Mouse (Mus musculus): ENCODE results near the gene Acbd4. TPM values are rescaled to one million over a fixed set of nuclear protein-coding genes. Genes with fewer than 3 reads are reported as not detected.

Acbd4 gene
- polyA plus RNA-seq, 1 experiment from 2014 or later = 56.5 TPM

DNA sequence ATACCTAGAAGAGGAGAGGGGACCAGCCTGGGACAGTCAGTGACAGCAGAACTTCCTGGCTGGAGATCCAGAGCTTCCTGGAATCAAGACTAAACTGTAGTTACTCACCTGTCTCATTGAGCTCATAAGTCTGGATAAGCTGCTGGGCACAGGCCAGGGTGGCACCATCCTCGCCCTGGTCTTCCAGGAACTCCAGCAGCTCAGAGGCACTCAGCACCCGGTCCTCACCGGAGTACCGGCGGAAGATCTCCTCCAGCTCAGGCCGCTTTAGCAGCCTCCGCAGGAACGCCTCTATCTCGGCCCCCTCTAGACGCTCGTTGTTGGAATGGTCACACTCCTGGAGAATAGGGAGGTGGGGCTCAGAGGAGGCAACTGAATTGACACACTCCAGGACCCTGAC lies 23.4 kb upstream of the Acbd4 start:
- Histone ChIP-seq H3K4me2 (ENCODE audit: low read depth, low read length) (no peak overlapping the region), H3K9ac (replicated peaks) (no peak overlapping the region), H3K4me1 (ENCODE audit: insufficient read depth) (peaks cover 9% of the 10 kb centered on the region), H3K9me3 (ENCODE audit: low read length) (no peaks in the 10 kb centered on the region), H3K27me3 (ENCODE audit: insufficient read depth, low read length) (peaks cover 12% of the 10 kb centered on the region), H3K27ac (ENCODE audit: low read depth) (no peak overlapping the region), H3K36me3 (replicated peaks; ENCODE audit: insufficient read depth, low read length) (no peaks in the 10 kb centered on the region), H3K4me3 (ENCODE audit: low read depth, low read length) (no peak overlapping the region)
- ATAC-seq = no peak
- DNase-seq = no peak
- no peak for TF ChIP-seq CTCF (IDR thresholded peaks at IDR 0.05; ENCODE audit: low read depth)
- WGBS (ENCODE audit: insufficient replicate concordance) = 91% methylated on average over 11 of the region's 11 CpGs

DNA sequence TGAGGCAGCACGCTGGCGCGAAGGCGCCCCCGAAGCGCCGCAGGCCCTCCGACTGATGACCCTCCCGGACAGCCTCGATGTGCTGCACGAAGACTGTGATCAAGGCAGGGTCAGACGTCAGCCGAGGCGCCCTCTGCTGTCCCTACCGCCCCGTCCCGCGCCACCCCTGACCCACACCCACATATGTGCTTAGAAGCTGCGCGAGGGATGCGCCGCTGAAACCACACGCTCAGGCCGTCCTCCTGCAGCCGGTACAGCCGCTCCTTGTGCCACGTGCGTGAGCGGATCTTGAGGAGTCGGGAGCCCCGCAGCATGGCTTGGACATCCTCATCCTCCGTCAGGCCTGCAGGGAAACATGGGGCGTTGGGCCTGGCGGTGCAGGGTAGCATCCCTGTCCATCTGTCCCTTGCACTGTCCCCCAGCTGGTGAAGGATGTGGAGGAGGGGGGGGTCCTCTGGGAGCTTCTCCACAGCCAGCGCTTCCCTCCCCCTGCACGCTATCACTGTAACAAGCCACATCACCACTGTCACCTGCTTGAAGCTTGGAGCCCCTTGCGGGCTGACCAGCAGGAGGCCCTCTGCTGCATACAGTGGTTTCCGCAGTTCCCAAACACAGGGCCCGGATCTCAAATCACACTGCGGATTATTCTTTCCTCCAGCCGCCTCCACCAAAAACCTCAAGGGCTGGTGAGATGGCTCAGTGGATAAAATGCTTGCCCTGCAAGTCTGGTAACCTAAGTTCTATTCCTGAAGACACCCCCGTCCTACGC lies 21.0 kb upstream of the Acbd4 start:
- Histone ChIP-seq H3K4me2 (ENCODE audit: low read depth, low read length) (peak overlapping the region; percentile 58), H3K27me3 (ENCODE audit: insufficient read depth, low read length) (peaks cover 12% of the 10 kb centered on the region), H3K9ac (replicated peaks) (0 out of 2 replicates have a peak overlapping the region, but pooled peaks have one; percentile 30), H3K27ac (ENCODE audit: low read depth) (no peak overlapping the region), H3K4me1 (ENCODE audit: insufficient read depth) (peaks cover 9% of the 10 kb centered on the region), H3K9me3 (ENCODE audit: low read length) (no peaks in the 10 kb centered on the region), H3K4me3 (ENCODE audit: low read depth, low read length) (peak overlapping the region; percentile 28), H3K36me3 (replicated peaks; ENCODE audit: insufficient read depth, low read length) (no peaks in the 10 kb centered on the region)
- DNase-seq = peak; percentile 32
- TF ChIP-seq EP300 (IDR thresholded peaks at IDR 0.05; ENCODE audit: low read depth) (no peak), CTCF (IDR thresholded peaks at IDR 0.05; ENCODE audit: low read depth) (peak; percentile 45)
- WGBS (ENCODE audit: insufficient replicate concordance) = 10% methylated on average over 39 of the region's 43 CpGs
- 0 out of 2 replicates have a peak, but pooled peaks have one; percentile 31 for ATAC-seq

DNA sequence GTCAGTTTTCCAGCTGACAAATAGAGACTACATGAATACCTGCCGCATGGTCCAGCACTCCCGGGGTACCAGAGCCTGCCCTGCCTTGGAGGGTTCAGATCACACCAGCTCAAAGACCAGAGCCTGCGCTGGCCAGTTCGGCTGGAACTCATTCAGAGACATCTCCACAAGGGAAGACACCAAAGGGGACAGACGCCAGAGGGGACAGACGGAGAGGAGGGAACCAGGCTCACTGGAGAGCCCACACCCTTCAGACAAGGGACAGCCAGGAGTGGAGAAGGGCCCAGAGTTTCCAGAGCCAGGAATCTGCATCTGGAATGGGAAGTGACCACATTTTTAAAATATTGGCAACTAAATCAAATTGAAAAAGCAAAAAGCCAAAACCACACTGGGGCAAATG lies 19.9 kb upstream of the Acbd4 start:
- DNase-seq = no peak
- no peaks in the 10 kb centered on the region for H3K9me3 ChIP-seq (ENCODE audit: low read length)
- H3K9ac ChIP-seq (replicated peaks) = no peak overlapping the region
- no peak for ATAC-seq
- TF ChIP-seq CTCF (IDR thresholded peaks at IDR 0.05; ENCODE audit: low read depth) (no peak), EP300 (IDR thresholded peaks at IDR 0.05; ENCODE audit: low read depth) (no peak)
- no peak overlapping the region for H3K4me2 ChIP-seq (ENCODE audit: low read depth, low read length)
- H3K27me3 ChIP-seq (ENCODE audit: insufficient read depth, low read length) = peaks cover 12% of the 10 kb centered on the region
- H3K4me1 ChIP-seq (ENCODE audit: insufficient read depth) = peaks cover 9% of the 10 kb centered on the region
- no peak overlapping the region for H3K27ac ChIP-seq (ENCODE audit: low read depth)
- H3K36me3 ChIP-seq (replicated peaks; ENCODE audit: insufficient read depth, low read length) = no peaks in the 10 kb centered on the region
- WGBS (ENCODE audit: insufficient replicate concordance) = 73% methylated on average over 6 of the region's 6 CpGs
- no peak overlapping the region for H3K4me3 ChIP-seq (ENCODE audit: low read depth, low read length)

DNA sequence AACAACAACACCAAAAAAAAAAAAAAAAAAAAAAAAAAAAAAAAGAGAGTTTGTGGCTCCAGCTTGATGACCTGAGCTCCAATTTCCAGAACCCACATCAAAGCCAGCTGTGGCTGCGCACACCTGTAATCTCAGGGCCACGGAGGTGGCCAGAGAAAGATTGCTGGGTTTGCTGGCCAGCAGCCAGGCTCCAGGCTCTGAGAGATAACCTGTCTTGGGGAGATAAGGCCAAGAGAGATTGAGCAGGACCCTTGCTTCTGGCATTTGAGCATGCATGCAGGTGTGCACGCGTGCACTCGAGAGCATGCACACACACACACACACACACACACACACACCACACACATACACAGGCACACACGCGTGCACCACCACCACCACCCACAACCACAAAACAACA lies 8.2 kb upstream of the Acbd4 start:
- no peaks in the 10 kb centered on the region for H3K36me3 ChIP-seq (replicated peaks; ENCODE audit: insufficient read depth, low read length)
- no peak overlapping the region for H3K9ac ChIP-seq (replicated peaks)
- peaks cover 5% of the 10 kb centered on the region; the same call in 1 of the 2 replicates for H3K4me1 ChIP-seq (ENCODE audit: insufficient read depth)
- H3K27me3 ChIP-seq (ENCODE audit: insufficient read depth, low read length) = no peaks in the 10 kb centered on the region
- DNase-seq (no peak), ATAC-seq (no peak)
- no peak overlapping the region for H3K4me2 ChIP-seq (ENCODE audit: low read depth, low read length)
- WGBS (ENCODE audit: insufficient replicate concordance) = 72% methylated on average over 7 of the region's 7 CpGs
- H3K27ac ChIP-seq (ENCODE audit: low read depth) = no peak overlapping the region
- no peaks in the 10 kb centered on the region for H3K9me3 ChIP-seq (ENCODE audit: low read length)
- TF ChIP-seq EP300 (IDR thresholded peaks at IDR 0.05; ENCODE audit: low read depth) (no peak), CTCF (IDR thresholded peaks at IDR 0.05; ENCODE audit: low read depth) (no peak)
- H3K4me3 ChIP-seq (ENCODE audit: low read depth, low read length) = no peak overlapping the region

DNA sequence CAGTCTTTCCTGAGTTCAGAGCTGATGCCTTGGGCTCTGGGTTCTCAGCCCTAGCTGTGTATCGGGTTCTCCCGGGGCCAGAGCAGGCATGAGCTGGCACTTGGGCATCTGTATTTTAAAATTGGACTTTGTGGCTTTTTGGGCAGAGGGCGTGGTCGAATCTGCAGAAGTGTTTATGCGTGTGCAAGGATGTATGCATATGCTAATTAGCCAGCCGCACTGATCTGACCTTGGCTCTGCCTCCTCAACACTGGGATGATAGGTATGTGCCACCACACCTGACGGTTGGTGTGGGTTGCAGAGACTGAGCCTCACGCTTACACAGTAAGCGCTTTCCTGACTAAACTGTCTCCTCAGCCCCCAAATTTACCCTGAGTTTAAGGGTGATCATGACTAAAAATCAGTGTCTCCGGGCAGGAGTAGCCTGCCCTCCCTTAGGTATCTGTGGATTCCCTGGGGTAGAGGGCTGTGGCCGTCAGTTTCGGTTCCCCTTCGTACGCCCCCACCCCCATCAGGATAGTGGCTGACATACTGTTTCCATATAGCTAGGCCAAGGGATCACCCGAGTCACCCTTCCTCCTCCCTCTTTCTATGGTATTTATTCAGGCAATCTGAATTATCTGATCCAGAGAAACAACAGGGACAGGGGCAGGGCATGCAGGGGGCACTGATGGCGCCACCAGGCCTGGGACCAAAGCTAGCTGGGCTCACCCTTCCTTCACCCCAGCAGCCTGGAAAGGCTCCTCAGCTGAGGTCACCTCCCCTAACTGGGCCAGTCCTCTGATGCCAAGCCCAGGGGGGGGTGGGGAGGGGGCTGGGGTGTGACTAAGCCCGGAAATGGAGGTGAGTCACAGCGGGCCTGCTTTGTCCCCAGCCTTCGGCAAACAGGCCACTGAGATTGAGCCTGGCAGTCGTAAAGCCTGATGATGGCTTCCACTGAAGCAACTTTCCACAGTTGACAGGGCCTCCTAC lies 7.3 kb upstream of the Acbd4 start:
- no peaks in the 10 kb centered on the region for H3K27me3 ChIP-seq (ENCODE audit: insufficient read depth, low read length)
- WGBS (ENCODE audit: insufficient replicate concordance) = 54% methylated on average over 20 of the region's 20 CpGs
- no peak for DNase-seq

More for the DNA sequence above, 7.3 kb upstream of the Acbd4 start:
- no peak overlapping the region for H3K9ac ChIP-seq (replicated peaks)
- H3K4me1 ChIP-seq (ENCODE audit: insufficient read depth) = peaks cover 5% of the 10 kb centered on the region; the same call in 1 of the 2 replicates
- no peaks in the 10 kb centered on the region for H3K36me3 ChIP-seq (replicated peaks; ENCODE audit: insufficient read depth, low read length)
- ATAC-seq = peak; percentile 35; the same call in 1 of the 2 replicates
- no peak overlapping the region for H3K4me2 ChIP-seq (ENCODE audit: low read depth, low read length)
- no peaks in the 10 kb centered on the region for H3K9me3 ChIP-seq (ENCODE audit: low read length)
- no peak overlapping the region for H3K4me3 ChIP-seq (ENCODE audit: low read depth, low read length)
- H3K27ac ChIP-seq (ENCODE audit: low read depth) = peak overlapping the region; percentile 29; the same call in 1 of the 2 replicates
- TF ChIP-seq CTCF (IDR thresholded peaks at IDR 0.05; ENCODE audit: low read depth) = no peak
- TF ChIP-seq EP300 (IDR thresholded peaks at IDR 0.05; ENCODE audit: low read depth) = no peak
